Mouse (Mus musculus) left cerebral cortex, postnatal 36 days (tissue): Measurements from ENCODE around the gene Mmrn2. TPM values are rescaled to one million over a fixed set of nuclear protein-coding genes. Genes with fewer than 3 reads are reported as not detected.
A peak's percentile ranks its signal among the peaks of the same experiment; 100 is the strongest.
"Not testable (repeated sequence)": the region's sequence is repeated elsewhere in the genome, so short reads cannot be mapped to it uniquely, and the experiment has no call there.

Source experiments
- DNase-seq, 2 experiments: peaks; one replicate each; pipeline ENCODE4 v3.0.0; 2021 to 2022; ENCODE audit warnings: low spot score in 2 of 2, mixed read lengths in 1 of 2
- intact Hi-C: fragments of 180-260 bp; cut with DNase I; formaldehyde crosslinking; loops from one replicate; pipeline ENCODE4 v1.15.1; 2025
- total RNA-seq, 2 experiments: library from RNA; stranded (reverse); gene quantifications; 2 replicates each; pipeline ENCODE4 v1.2.3; 2021

Gene Mmrn2
- total RNA-seq, 2 experiments from 2014 or later = 3.6 to 3.8 TPM

DNA sequence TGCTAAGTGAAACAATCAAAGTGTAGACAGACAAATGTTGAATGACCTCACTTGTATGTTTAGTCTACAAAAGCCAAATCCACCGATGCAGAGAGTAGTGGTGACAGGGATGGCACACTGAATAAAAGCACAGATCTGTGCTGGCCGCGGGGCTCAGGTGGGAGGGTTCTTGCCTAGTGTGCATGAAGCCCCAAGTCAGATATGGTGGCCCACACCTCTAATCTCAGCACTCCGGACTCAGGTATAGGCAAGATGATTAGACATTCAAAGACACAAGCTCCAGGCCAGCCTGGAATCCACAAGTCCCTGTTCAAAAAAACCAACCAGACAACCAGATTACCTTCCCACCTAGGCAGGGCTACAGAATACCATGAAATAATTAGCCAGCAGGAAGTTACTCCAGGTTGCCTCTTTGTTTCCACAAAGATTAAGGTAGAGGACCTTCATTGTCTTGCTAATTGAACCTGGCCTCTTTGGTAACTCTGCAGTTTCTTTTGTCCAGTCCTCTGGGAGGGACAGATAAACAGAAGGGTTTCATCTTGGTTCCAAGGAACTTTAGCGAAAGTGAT lies 15.5 kb upstream of the Mmrn2 start:
- intact Hi-C loops = loop anchor here (5.0 kb wide), 1 partner anchor 87 kb away; no protein-coding TSS in a partner anchor
- no peak for DNase-seq

DNA sequence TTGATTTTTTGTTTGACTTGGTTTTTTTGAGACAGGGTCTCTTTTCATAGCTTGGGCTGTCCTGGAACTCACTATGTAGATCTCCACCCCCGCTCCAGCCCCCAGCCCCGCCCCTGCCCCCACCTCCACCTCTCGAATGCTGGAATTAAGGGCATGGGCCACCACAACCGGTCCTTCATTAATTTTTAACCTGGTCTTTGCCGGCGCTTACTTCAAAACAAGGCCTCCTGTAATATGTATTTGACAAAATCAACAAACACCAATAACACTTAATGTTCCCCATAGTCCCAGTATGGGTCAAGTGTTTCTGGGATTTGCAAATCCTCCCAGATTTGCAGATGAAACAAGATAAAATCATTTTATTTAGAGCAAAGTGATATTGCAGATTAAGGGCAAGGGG lies 15.0 kb upstream of the Mmrn2 start:
- DNase-seq = no peak
- intact Hi-C loops = loop anchor here (5.0 kb wide), 1 partner anchor 88 kb away; no protein-coding TSS in a partner anchor

DNA sequence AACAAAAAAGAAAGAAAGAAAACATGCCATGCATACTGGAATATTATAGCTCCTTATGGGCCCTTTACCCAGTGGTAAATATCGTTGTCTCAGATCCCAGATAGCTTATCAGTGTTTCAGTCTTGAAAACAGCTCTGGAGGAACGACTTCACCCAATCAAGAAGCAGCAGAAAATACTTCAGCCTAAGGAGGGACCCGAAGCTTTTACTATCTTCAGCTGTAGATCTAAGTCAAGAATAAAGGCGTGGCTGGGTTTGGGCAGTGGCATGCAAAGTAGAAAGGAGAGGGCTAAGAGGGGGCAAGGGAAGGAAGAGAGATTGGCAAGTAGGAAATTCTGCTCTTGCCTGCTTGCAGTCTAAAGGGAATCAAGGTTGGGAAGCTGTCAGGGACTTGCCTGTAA lies 13.1 kb upstream of the Mmrn2 start:
- intact Hi-C loops = loop anchor here (5.0 kb wide), 1 partner anchor 90 kb away; no protein-coding TSS in a partner anchor

DNA sequence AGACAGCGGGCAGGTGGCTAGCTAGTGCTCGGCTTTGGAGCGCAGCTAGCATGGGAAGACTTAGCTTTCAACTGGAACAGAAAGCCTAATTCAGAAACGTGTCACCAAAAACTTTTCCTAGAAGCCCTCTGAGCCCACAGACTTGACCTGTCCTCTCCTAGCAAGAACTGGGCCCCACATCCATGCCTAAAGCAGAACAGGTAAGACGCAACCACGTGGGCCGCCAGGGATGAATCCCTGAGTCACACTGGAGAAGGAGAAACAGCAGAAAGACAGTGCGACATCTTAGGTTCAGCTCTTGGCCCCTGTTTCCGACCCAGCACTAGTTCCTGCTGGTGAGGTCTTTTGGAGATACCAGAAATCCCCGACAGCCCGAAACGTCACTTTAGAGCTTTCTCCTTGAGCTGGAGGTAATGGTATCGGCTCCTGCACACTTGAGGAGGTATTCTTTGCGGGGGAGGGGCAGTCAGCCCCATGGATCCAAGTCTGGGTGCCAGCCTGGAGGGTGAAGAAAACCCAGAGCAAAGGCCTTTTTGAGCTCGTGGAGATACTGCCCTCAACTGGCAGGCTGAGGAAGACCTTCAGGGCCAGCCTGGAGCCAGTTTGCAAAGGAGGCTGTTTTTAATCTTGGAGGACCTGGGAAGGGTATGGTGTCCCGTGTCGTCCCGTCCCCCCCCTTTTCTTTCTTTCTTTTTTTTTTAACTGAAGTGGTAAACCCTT lies 12.4 kb upstream of the Mmrn2 start:
- peak; percentile 46 to 58 for DNase-seq
- intact Hi-C loops = loop anchor here (5.0 kb wide), 1 partner anchor 91 kb away; no protein-coding TSS in a partner anchor

More for the DNA sequence above, 13.1 kb upstream of the Mmrn2 start:
- no peak for DNase-seq

DNA sequence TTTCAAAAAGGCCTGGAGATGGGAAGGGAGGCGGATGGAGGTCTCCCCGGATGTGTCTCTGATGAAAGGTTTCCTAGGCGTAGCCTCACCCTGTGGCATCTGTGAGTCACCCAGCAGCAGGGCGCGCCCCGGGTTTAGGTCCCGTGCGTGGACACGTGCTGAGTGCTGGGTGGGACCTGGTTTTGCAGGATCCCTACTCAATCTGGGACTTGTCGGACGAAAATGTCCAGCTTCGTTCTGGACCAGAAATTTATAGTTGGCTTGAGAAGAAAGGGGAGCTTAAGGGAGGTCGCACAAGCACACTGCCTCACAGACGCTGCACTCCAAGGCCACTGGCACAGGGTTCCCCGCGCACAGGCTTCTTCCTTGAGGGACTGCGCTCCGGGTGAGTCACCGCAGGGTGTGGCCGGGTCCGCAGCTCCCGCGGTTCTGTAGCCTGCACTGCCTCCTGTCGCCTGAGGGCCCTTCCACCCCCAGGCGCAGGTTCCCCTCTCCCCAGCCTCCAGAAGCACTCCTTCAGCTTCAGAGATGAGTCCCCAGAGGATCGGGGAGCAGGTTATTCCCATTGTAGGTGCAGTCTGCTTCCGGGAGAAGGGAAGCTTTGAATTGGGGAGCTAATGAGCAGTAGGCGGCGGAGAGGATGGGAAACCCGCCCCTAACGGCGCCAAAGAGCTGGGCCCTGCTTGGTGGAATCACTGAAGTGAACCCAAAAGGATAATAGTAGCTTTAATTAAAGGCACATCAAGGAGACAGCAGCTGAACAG lies 11.6 kb upstream of the Mmrn2 start:
- intact Hi-C loops = loop anchor here (5.0 kb wide), 1 partner anchor 91 kb away; no protein-coding TSS in a partner anchor
- DNase-seq = peak; percentile 47 to 49

DNA sequence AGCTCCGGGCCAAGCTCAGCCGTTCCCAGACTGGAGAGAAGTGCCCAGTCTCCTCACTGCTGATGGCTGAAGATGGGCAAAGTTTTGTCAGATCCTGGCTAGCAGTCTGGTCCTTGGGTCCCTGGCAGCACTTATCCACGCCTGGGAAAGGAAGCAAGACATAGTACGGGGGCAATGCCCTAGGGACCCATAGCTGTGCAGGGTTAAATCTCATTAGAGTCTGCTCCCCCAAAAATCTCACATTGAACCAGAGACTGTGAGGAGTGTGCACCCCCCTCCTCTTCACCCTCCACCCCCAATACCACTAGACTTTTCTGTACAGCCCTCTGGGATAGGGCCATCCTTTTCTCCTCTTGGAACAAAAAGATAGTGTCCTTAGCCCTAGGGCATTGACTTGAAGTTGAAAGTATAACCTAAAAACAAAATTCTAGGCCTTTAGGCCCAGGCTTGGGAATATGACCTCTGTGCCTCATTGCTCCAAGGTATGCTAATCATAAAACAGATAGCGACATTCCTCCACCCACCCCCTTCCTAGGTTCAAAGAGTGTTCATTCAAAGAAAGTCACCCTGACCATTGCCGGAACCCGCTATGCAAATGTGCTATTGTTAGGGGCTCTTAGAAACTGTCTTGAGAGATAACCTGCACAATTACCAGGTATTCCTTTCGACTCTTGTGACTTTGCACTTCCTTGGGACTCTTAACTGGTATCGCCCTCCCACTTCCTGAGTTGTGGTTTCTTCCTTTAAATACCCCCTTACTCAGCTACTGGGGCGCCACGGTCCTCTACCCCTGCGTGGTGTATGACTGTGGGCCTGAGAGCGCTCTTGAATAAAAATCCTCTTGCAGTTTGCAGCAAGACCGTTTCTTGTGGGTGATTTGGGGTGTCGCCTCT lies 10.8 kb upstream of the Mmrn2 start:
- intact Hi-C loops = loop anchor here (5.0 kb wide), 1 partner anchor 92 kb away; no protein-coding TSS in a partner anchor
- not testable (repeated sequence) for DNase-seq

DNA sequence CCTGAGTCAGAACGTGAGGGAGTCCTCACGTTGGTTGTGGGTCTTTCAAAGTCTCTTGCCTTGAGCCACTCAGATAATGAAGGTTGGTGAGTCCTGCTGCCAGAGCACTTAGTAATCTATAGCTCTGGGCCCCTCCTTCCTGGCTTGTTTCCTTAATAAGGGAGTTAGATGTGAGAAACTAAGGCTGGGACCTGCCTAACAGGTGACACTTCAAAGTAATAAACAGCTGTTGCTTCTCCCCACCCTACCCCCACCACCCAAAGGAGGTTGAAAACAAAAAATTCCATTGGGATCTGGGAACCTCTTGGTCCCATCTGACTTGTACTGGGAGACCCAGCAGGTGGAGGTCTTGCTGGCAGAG lies 10.1 kb upstream of the Mmrn2 start:
- intact Hi-C loops = no loop called here
- DNase-seq = no peak

DNA sequence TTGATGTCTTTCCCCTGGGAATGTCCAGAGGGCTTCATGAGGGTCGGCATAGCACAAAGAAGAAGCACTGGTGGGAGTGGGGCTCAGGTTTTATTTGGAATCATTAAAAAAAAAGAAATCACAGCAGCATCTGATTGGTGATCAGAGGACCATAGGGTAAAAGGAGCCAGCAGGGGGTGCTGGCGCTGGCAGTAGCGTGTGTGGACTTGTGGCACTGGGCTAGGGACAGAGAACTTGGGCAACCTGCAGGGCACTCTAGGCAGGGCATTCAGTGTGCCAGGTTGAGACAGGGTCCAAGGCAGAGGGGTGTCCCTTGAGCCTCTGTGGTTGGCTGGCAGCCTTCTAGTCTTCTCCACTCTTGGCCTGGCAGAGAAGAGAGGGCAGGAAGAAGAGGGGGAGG lies 5.1 kb upstream of the Mmrn2 start:
- intact Hi-C loops = loop anchor here (5.0 to 10.0 kb wide), 2 partner anchors 197 to 285 kb away; partner anchors contain the start of gene Anxa8
- DNase-seq = no peak

DNA sequence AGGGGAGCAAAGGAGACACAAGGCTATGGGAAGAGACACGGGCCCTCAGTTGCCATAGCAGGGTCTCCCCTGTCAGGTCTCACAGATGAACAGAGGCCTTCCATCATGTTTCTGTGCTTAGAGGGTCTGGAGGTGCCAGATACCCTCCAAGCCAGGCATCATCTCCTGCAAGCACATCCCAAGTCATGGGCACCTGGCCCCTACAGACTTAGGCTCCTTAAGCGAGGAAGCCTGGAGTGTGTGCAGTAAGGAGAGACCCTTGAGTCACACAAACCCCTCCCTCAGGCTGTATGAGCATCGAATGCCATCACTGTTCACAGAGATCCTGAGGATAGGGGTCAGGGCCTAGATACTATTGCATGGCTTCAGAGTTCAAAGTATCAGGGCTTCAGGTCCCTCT lies 4.3 kb upstream of the Mmrn2 start:
- intact Hi-C loops = loop anchor here (5.0 to 10.0 kb wide), 2 partner anchors 196 to 286 kb away; partner anchors contain the start of gene Anxa8
- DNase-seq = no peak

DNA sequence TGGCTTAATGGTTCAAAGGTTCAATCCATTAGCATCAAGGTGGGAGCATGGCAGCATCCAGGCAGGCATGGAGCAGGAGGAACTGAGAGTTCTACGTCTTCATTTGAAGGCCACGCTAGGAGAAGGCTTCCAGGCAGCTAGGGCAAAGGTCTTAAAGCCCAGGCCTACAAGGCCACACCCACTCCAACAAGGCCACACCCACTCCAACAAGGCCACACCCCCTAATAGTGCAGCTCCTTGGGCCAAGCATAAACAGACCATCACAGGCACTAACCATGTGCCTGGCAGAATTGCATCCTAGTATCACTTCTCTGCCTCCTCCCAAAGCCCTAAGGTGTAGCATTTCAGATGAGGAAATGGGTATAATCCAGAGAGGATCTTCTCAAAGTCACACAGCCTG lies 3.5 kb upstream of the Mmrn2 start:
- intact Hi-C loops = loop anchor here (1.0 to 10.0 kb wide), 3 partner anchors 30 to 287 kb away; partner anchors contain the start of gene Anxa8

DNA sequence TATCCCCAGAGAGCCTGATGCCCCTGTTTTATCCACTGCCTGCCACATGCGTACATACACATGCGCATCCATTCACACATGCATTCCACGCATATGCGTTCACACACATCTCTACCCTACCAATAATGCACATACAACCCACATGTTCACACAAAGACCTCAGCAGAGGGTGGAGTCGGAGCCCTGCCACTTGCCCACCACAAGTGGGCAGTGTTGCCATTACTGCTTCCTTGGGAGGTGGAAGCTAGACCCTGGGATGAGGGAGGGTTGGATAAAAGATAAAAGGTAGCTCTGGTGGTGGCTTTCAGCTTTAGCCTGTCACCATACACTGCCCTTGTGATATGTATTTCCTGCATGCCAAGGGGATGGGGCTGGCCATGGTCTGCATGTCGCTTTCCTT lies 2.6 kb upstream of the Mmrn2 start:
- intact Hi-C loops = loop anchor here (1.0 to 10.0 kb wide), 3 partner anchors 29 to 288 kb away; partner anchors contain the start of gene Anxa8
- DNase-seq = peak; percentile 30 to 42

More for the DNA sequence above, 3.5 kb upstream of the Mmrn2 start:
- DNase-seq = no peak

DNA sequence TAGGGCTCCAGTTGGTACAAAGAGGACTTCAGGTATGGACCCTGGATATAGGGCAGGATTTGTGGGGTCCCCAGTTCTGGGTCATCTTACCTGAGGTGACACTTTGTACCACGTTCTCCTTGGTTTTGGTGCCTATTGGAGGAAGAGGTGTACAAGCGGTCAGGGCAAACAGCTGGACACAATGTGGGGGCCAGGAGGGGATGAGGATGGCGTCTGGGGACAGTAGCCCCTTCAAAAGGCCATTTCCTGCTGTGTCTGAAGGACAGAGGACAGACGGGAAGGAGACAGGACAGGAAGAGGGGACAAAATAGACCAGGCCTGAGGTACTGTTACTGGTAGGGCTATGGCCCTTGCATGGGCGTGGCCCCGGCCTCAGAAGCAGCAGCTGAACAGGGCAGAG lies 1.7 kb upstream of the Mmrn2 start:
- DNase-seq = no peak
- intact Hi-C loops = loop anchor here (5.0 to 10.0 kb wide), 2 partner anchors 194 to 289 kb away; partner anchors contain the start of gene Anxa8

DNA sequence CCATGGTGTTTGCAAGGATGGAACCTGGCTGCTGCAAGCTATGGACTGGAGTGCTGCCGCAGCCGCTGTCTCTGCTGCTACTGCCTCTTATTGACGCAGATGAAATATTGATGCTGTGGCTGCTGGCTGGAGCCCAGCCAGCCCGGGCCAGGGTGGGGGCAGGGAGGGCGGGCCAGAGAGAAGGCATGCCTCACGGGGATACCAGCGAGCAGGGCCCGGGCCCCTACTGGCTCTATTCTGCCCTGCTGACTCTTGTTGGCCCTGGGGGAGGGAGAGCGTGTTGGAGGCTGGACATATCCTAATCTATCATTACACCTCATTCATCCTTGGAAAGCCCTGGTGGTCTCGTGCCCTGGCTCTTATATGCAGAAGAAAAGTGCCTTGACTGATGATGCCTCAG lies 688 bp upstream of the Mmrn2 start, which contains the start of gene Sncg:
Gene Sncg (minus strand): TSS at position 213 of the 400 bp plus-strand sequence.
- no peak for DNase-seq
- intact Hi-C loops = loop anchor here (5.0 to 10.0 kb wide), 2 partner anchors 193 to 290 kb away; partner anchors contain the start of gene Anxa8

DNA sequence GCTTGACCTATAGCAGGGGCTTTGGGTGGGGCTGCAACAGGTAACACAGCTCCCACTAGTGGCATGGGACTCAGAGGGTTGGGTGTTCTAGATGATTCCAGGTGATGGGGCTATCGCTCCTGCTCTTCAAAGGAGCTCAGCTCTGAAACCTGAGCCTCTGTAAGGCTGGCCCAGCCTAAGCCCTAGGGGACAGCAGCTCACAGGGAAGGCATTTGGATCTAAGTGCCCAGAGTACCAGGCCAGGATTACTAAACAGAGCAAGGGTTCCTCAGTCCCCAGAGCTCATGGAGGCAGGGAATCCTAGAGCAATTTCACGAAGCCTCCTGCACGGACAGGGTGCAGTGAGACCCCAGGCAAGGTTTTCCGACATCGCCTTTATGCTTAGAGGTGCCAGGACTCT lies 676 bp downstream of the Mmrn2 start:
- intact Hi-C loops = loop anchor here (10.0 kb wide), 1 partner anchor 291 kb away; the partner anchor contains the start of gene Anxa8
- DNase-seq = no peak

DNA sequence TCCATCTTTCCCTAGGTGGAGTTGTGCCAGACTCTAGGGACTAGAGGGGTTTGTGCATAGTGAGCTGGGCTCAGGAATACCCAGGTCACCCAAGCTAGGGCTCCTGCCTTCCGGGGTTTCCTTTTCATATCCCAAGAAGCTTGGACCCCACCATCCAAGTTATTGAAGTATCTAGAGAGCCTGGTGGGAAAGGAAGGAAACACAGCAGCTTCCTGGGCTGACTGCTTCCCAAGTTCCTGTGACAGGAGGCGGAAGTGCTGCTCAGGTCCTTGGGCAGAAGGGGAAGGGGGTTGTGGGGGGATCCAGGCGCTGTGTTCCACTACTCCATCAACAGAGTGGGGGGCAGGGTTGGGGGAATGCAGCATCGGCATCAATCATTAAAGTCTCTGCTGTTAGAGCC lies 1.9 kb downstream of the Mmrn2 start:
- intact Hi-C loops = loop anchor here (10.0 kb wide), 1 partner anchor 292 kb away; the partner anchor contains the start of gene Anxa8
- DNase-seq = no peak

DNA sequence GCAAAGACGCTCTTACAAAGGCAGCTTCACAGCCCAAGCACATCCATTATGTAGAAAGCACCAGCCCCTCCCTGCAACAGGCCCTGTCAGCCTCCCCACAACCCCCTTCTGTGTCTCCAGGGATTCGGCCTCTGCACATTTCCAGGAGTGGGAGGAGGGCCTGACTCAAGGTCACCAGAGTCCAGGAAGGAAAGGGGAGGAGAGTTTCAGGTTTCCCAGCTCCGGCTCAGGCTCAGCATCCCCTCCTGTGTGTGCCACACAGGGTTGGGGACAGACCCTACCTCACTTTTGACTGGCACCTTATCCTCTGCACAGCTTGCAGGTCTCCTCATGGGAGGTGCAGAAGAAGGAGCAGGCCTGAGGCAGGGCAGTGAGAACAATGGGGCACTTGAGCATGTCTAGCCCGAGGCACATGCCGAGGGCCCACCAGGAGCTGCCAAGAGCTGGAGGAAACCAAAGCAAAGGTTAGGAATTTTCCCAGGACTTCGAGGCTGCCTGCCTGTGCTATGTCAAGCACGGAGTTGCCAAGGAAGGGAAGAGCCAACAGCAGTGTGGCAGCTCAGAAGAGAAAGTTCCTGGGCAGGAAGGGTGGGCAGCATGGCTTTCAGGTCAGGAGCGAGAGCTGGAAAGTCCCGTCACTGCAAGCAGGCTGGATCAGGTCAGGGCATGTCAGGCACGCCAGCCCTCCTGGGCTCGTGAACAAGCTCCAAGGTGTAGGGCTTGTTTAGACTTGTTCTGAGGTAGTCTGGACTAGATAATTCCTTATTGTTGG lies 3.5 kb downstream of the Mmrn2 start:
- intact Hi-C loops = loop anchor here (10.0 kb wide), 1 partner anchor 294 kb away; the partner anchor contains the start of gene Anxa8
- no peak for DNase-seq

DNA sequence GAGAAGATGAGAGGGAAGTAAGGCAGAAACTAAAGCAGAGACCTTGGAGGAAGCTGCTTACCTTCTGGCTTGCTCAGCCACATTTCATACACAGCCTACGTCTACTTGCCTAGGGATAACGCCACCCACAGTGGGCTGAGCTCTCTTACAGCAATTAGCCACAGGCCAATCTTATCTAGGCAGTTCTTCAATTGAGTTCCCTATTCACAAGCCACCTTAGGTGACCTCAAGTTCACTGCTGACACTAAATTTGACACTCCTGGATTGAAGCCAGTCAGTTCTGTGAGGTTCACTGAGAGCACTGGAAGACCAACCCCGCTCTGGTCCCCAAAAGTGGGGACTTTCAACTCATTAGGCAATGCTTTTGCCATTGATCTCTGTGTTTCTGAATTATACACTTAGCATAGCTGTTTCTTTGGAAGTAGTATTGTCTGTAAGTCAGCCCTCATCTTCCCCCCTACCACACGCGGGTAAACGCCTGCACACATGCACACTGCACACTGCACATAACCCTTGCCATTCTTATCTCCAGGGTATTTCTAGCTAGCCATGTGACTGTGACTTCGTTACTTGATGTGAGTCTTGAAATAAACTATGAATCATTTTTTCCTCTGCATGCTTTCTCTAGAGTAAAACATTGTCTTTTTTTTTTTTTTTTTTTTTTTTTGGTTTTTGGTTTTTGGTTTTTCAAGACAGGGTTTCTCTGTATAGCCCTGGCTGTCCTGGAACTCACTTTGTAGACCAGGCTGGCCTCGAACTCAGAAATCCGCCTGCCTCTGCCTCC lies 7.8 kb downstream of the Mmrn2 start:
- intact Hi-C loops = no loop called here
- DNase-seq = no peak
